Mouse (Mus musculus): Measurements from ENCODE around the gene Rnase13. TPM values are rescaled to one million over a fixed set of nuclear protein-coding genes. Genes with fewer than 3 reads are reported as not detected.

Rnase13 gene
- total and polyA plus RNA-seq, 2 experiments from 2014 or later: not detected

- Histone ChIP-seq H3K4me1 (ENCODE audit: control insufficient read depth, insufficient read depth) (no peaks in the 10 kb centered on the region), H3K27ac (ENCODE audit: low read depth) (no peak overlapping the region), H3K36me3 (replicated peaks; ENCODE audit: control insufficient read depth, insufficient read depth, low read length) (no peaks in the 10 kb centered on the region), H3K4me3 (ENCODE audit: low read depth, low read length) (no peak overlapping the region), H3K4me2 (ENCODE audit: low read depth, low read length) (no peak overlapping the region), H3K9me3 (replicated peaks; ENCODE audit: control insufficient read depth, low read length) (no peaks in the 10 kb centered on the region), H3K27me3 (ENCODE audit: control insufficient read depth, insufficient read depth, low read length) (no peaks in the 10 kb centered on the region), H3K9ac (replicated peaks; ENCODE audit: low read depth, low read length) (no peak overlapping the region)
- WGBS: 61% methylated on average over 9 of the region's 9 CpGs
- ATAC-seq (ENCODE audit: insufficient read depth, low read depth) (no peak), DNase-seq (ENCODE audit: low spot score) (no peak)
- TF ChIP-seq CTCF (IDR thresholded peaks at IDR 0.05; ENCODE audit: low read depth): no peak
These were observed 50.8 kb downstream of the Rnase13 start for GRCm38 (mm10) chr14:51871741-51872140.

Other genes starting within 250 kb of the Rnase13 start
- gene Gm17079, start 227.3 kb downstream of the Rnase13 start, total RNA-seq (2014; rRNA removed; ENCODE audit: low replicate concordance): not detected in 2 replicates
- gene Gm17079, start 227.3 kb downstream of the Rnase13 start, polyA plus RNA-seq (2015; fragmentation: Nextera tagmentation; extraction: Ambion mirVana): not detected in 2 replicates
- gene Gm5800, start 205.6 kb downstream of the Rnase13 start, total RNA-seq (2014; rRNA removed; ENCODE audit: low replicate concordance): not detected in 2 replicates
- not detected in 2 replicates for gene Gm5800, start 205.6 kb downstream of the Rnase13 start, polyA plus RNA-seq (2015; fragmentation: Nextera tagmentation; extraction: Ambion mirVana)
- gene Ang4, start 149.2 kb downstream of the Rnase13 start, total RNA-seq (2014; rRNA removed; ENCODE audit: low replicate concordance): not detected in 2 replicates
- gene Ang4, start 149.2 kb downstream of the Rnase13 start, polyA plus RNA-seq (2015; fragmentation: Nextera tagmentation; extraction: Ambion mirVana): not detected in 2 replicates
- not detected in 2 replicates for gene AY358078, start 122.7 kb downstream of the Rnase13 start, total RNA-seq (2014; rRNA removed; ENCODE audit: low replicate concordance)
- gene AY358078, start 122.7 kb downstream of the Rnase13 start, polyA plus RNA-seq (2015; fragmentation: Nextera tagmentation; extraction: Ambion mirVana): not detected in 2 replicates
- not detected in 2 replicates for gene Ear6, start 69.1 kb downstream of the Rnase13 start, total RNA-seq (2014; rRNA removed; ENCODE audit: low replicate concordance)
- gene Ear6, start 69.1 kb downstream of the Rnase13 start, polyA plus RNA-seq (2015; fragmentation: Nextera tagmentation; extraction: Ambion mirVana): not detected in 2 replicates
- 21.6 and 57.0 TPM in 2 replicates for gene Mettl17, start 37.9 kb downstream of the Rnase13 start, total RNA-seq (2014; rRNA removed; ENCODE audit: low replicate concordance)
- 27.2 and 37.7 TPM in 2 replicates for gene Mettl17, start 37.9 kb downstream of the Rnase13 start, polyA plus RNA-seq (2015; fragmentation: Nextera tagmentation; extraction: Ambion mirVana)
- not detected in 2 replicates for gene Slc39a2, start 29.9 kb downstream of the Rnase13 start, total RNA-seq (2014; rRNA removed; ENCODE audit: low replicate concordance)
- 0.15 and 0.26 TPM in 2 replicates for gene Slc39a2, start 29.9 kb downstream of the Rnase13 start, polyA plus RNA-seq (2015; fragmentation: Nextera tagmentation; extraction: Ambion mirVana)
- 785 and 1,158 TPM in 2 replicates for gene Ndrg2, start 8.6 kb downstream of the Rnase13 start, total RNA-seq (2014; rRNA removed; ENCODE audit: low replicate concordance)
- 581 and 591 TPM in 2 replicates for gene Ndrg2, start 8.6 kb downstream of the Rnase13 start, polyA plus RNA-seq (2015; fragmentation: Nextera tagmentation; extraction: Ambion mirVana)
- not detected in 2 replicates for gene Tppp2, start 4.3 kb downstream of the Rnase13 start, total RNA-seq (2014; rRNA removed; ENCODE audit: low replicate concordance)
- not detected in 2 replicates for gene Tppp2, start 4.3 kb downstream of the Rnase13 start, polyA plus RNA-seq (2015; fragmentation: Nextera tagmentation; extraction: Ambion mirVana)
- gene Arhgef40, start 61.9 kb upstream of the Rnase13 start, total RNA-seq (2014; rRNA removed; ENCODE audit: low replicate concordance): 35.4 and 36.4 TPM in 2 replicates
- gene Arhgef40, start 61.9 kb upstream of the Rnase13 start, polyA plus RNA-seq (2015; fragmentation: Nextera tagmentation; extraction: Ambion mirVana): 26.9 and 27.6 TPM in 2 replicates
- gene Tmem253, start 92.9 kb upstream of the Rnase13 start, total RNA-seq (2014; rRNA removed; ENCODE audit: low replicate concordance): 0.57 TPM in 1 of 2 replicates, not detected in the other
- 0.18 and 1.0 TPM in 2 replicates for gene Tmem253, start 92.9 kb upstream of the Rnase13 start, polyA plus RNA-seq (2015; fragmentation: Nextera tagmentation; extraction: Ambion mirVana)
- 41.2 and 51.6 TPM in 2 replicates for gene Zfp219, start 98.0 kb upstream of the Rnase13 start, total RNA-seq (2014; rRNA removed; ENCODE audit: low replicate concordance)
- 12.7 and 13.9 TPM in 2 replicates for gene Zfp219, start 98.0 kb upstream of the Rnase13 start, polyA plus RNA-seq (2015; fragmentation: Nextera tagmentation; extraction: Ambion mirVana)
- not detected in 2 replicates for gene Olfr221, start 119.7 kb upstream of the Rnase13 start, total RNA-seq (2014; rRNA removed; ENCODE audit: low replicate concordance)
- not detected in 2 replicates for gene Olfr221, start 119.7 kb upstream of the Rnase13 start, polyA plus RNA-seq (2015; fragmentation: Nextera tagmentation; extraction: Ambion mirVana)
- gene Hnrnpc, start 181.3 kb upstream of the Rnase13 start, total RNA-seq (2014; rRNA removed; ENCODE audit: low replicate concordance): 42.4 and 101 TPM in 2 replicates
- 170 and 177 TPM in 2 replicates for gene Hnrnpc, start 181.3 kb upstream of the Rnase13 start, polyA plus RNA-seq (2015; fragmentation: Nextera tagmentation; extraction: Ambion mirVana)
- gene Rpgrip1, start 187.9 kb upstream of the Rnase13 start, total RNA-seq (2014; rRNA removed; ENCODE audit: low replicate concordance): 0.08 and 0.35 TPM in 2 replicates
- 21.8 and 23.5 TPM in 2 replicates for gene Rpgrip1, start 187.9 kb upstream of the Rnase13 start, polyA plus RNA-seq (2015; fragmentation: Nextera tagmentation; extraction: Ambion mirVana)

All from heart, postnatal 0 days (tissue).